8 mouse cellular contexts compared by ENCODE assay signal in genomic region chr15:77928091-77928490, GRCm38 (mm10). TPM values are rescaled to one million over a fixed set of nuclear protein-coding genes. Genes with fewer than 3 reads are reported as not detected.
DNase-seq lines count a peak whose midpoint lies in the region; ATAC-seq and TF ChIP-seq lines count a peak whose summit lies in the region.

No protein-coding gene starts in this region.

- H3K36me3 ChIP-seq in heart, embryonic 12.5 days: peaks cover 40% of the 10 kb centered on the region
- peaks cover 28% of the 10 kb centered on the region for H3K36me3 ChIP-seq in ES-E14 (ENCODE audit: control insufficient read depth, insufficient read depth, low read length, poor library complexity, severe bottlenecking)
- H3K36me3 ChIP-seq in forebrain, embryonic 15.5 days: peaks cover 22% of the 10 kb centered on the region
- H3K36me3 ChIP-seq in liver, postnatal 0 days (replicated peaks; ENCODE audit: insufficient read depth, low read length): peaks cover 23% of the 10 kb centered on the region

- H3K9ac ChIP-seq in heart, embryonic 12.5 days: peak overlapping the region; percentile 83
- H3K9ac ChIP-seq in ES-E14 (ENCODE audit: insufficient read depth, low read depth, low read length, poor library complexity, severe bottlenecking): peak overlapping the region; percentile 87
- peak overlapping the region; percentile 82 for H3K9ac ChIP-seq in forebrain, embryonic 15.5 days (replicated peaks)
- H3K9ac ChIP-seq in liver, postnatal 0 days (replicated peaks): peak overlapping the region; percentile 76

- whole genome bisulfite sequencing in heart, embryonic 12.5 days: 19% methylated on average over 4 of the region's 4 CpGs
- 22% methylated on average over 4 of the region's 4 CpGs for WGBS in forebrain, embryonic 15.5 days
- WGBS in liver, postnatal 0 days (ENCODE audit: insufficient replicate concordance): 24% methylated on average over 4 of the region's 4 CpGs

- no peak for TF ChIP-seq EP300 in liver, postnatal 0 days (IDR thresholded peaks at IDR 0.05; ENCODE audit: low read depth)

- ATAC-seq in heart, embryonic 12.5 days (ENCODE audit: insufficient number of reproducible peaks, low FRiP score): no peak
- ATAC-seq in forebrain, embryonic 15.5 days (replicated peaks): no peak
- no peak for ATAC-seq in liver, postnatal 0 days
- no peak for ATAC-seq in cerebellum, adult (ENCODE audit: insufficient number of reproducible peaks, low FRiP score, low TSS enrichment)

- peak overlapping the region; percentile 78 for H3K4me2 ChIP-seq in heart, embryonic 12.5 days
- peak overlapping the region; percentile 56 for H3K4me2 ChIP-seq in forebrain, embryonic 15.5 days (replicated peaks)
- H3K4me2 ChIP-seq in liver, postnatal 0 days (ENCODE audit: low read depth, low read length): peak overlapping the region; percentile 81

- H3K27ac ChIP-seq in heart, embryonic 12.5 days (ENCODE audit: poor library complexity, severe bottlenecking): peak overlapping the region; percentile 95
- H3K27ac ChIP-seq in ES-E14 (ENCODE audit: insufficient read depth, low read depth, low read length, poor library complexity, severe bottlenecking): no peak overlapping the region
- H3K27ac ChIP-seq in forebrain, embryonic 15.5 days (replicated peaks): peak overlapping the region; percentile 97; the same call in 1 of the 2 replicates
- peak overlapping the region; percentile 94 for H3K27ac ChIP-seq in liver, postnatal 0 days (ENCODE audit: low read depth)

- peak overlapping the region; percentile 70 for H3K4me3 ChIP-seq in heart, embryonic 12.5 days
- H3K4me3 ChIP-seq in ES-E14 (ENCODE audit: insufficient read depth in 1 of 2, low read depth in 1 of 2, low read length in 2 of 2, poor library complexity in 1 of 2, severe bottlenecking in 1 of 2): peak overlapping the region; percentile 71 to 86
- peak overlapping the region; percentile 90 for H3K4me3 ChIP-seq in forebrain, embryonic 15.5 days
- H3K4me3 ChIP-seq in liver, postnatal 0 days (ENCODE audit: low read depth, low read length): peak overlapping the region; percentile 69

- no peak for TF ChIP-seq CTCF in liver, postnatal 0 days (IDR thresholded peaks at IDR 0.05; ENCODE audit: low read depth)

- intact Hi-C loops in left cerebral cortex, postnatal 36 days (cut with DNase I): no loop called here

- in situ Hi-C loops in ES-E14 (cut with MboI; ENCODE audit: low sequenced_read_pairs in 2 of 2, unreplicated experiment in 2 of 2): no loop called here

- H3K27me3 ChIP-seq in heart, embryonic 12.5 days (replicated peaks): no peaks in the 10 kb centered on the region
- no peaks in the 10 kb centered on the region for H3K27me3 ChIP-seq in forebrain, embryonic 15.5 days
- no peaks in the 10 kb centered on the region for H3K27me3 ChIP-seq in liver, postnatal 0 days (ENCODE audit: insufficient read depth, low read length)

- no peak for DNase-seq in heart, adult 18-20 months
- DNase-seq in ES-E14 (ENCODE audit: low read depth, low spot score): no peak
- no peak for DNase-seq in liver, postnatal 0 days
- no peak for DNase-seq in ovary, adult 18-20 months (ENCODE audit: low spot score)
- DNase-seq in left cerebral cortex, postnatal 36 days (ENCODE audit: low spot score in 2 of 2): no peak

- H3K4me1 ChIP-seq in heart, embryonic 12.5 days (replicated peaks): peaks cover 29% of the 10 kb centered on the region
- peaks cover 0 to 6% of the 10 kb centered on the region in 2 experiments; a peak in 1 of 4 replicates for H3K4me1 ChIP-seq in ES-E14 (ENCODE audit: control insufficient read depth in 2 of 2, insufficient read depth in 2 of 2, low read length in 2 of 2, poor library complexity in 1 of 2)
- peaks cover 27% of the 10 kb centered on the region for H3K4me1 ChIP-seq in forebrain, embryonic 15.5 days
- H3K4me1 ChIP-seq in liver, postnatal 0 days (ENCODE audit: insufficient read depth): peaks cover 46% of the 10 kb centered on the region

- no peaks in the 10 kb centered on the region for H3K9me3 ChIP-seq in heart, embryonic 12.5 days (replicated peaks)
- H3K9me3 ChIP-seq in ES-E14 (ENCODE audit: control insufficient read depth, insufficient read depth, low read depth, low read length): no peaks in the 10 kb centered on the region
- H3K9me3 ChIP-seq in forebrain, embryonic 15.5 days: no peaks in the 10 kb centered on the region
- H3K9me3 ChIP-seq in liver, postnatal 0 days (ENCODE audit: low read length): no peaks in the 10 kb centered on the region

TF ChIP-seq in ES-E14, 5 proteins besides CTCF, POLR2A, EP300 and RAD21:
- TF ChIP-seq ZNF384 (IDR thresholded peaks at IDR 0.05; ENCODE audit: low read depth, low read length) (no peak), ZC3H11A (IDR thresholded peaks at IDR 0.05; ENCODE audit: borderline replicate concordance, low read depth, low read length) (no peak), CHD2 (IDR thresholded peaks at IDR 0.05; ENCODE audit: low read depth, low read length) (no peak), MAFK (IDR thresholded peaks at IDR 0.05; ENCODE audit: insufficient read depth, low read depth, low read length) (no peak)

RNA-seq across cellular contexts. Expression of gene Txn2, which starts 0.7 kb away (rescaled TPM):
- 228 and 231 TPM in 2 replicates for polyA plus RNA-seq in heart, embryonic 12.5 days (2016; fragmentation: Nextera tagmentation; extraction: Ambion mirVana)
- 100 to 1,000 TPM; 291 to 304 TPM for total RNA-seq in heart, adult 18-20 months (2021)
- 90.3 and 91.1 TPM in 2 replicates for total RNA-seq in ES-E14 (2012; rRNA removed)
- polyA plus RNA-seq in forebrain, embryonic 15.5 days (2015; fragmentation: Nextera tagmentation; extraction: Ambion mirVana): 230 and 238 TPM in 2 replicates
- polyA plus RNA-seq in liver, postnatal 0 days (2015; fragmentation: Nextera tagmentation; extraction: Ambion mirVana): 258 and 261 TPM in 2 replicates
- 100 to 1,000 TPM; 125 to 150 TPM for total RNA-seq in left cerebral cortex, postnatal 36 days (2021)

RNA-seq across cellular contexts. Expression of gene Foxred2, which starts 28.4 kb away (rescaled TPM):
- 1.1 and 1.3 TPM in 2 replicates for polyA plus RNA-seq in heart, embryonic 12.5 days (2016; fragmentation: Nextera tagmentation; extraction: Ambion mirVana)
- 1 to 10 TPM in 1 of 2 experiments, under 1 TPM in 1; 0.67 to 1.3 TPM for total RNA-seq in heart, adult 18-20 months (2021)
- total RNA-seq in ES-E14 (2012; rRNA removed): 21.9 and 33.6 TPM in 2 replicates
- 13.8 and 14.5 TPM in 2 replicates for polyA plus RNA-seq in forebrain, embryonic 15.5 days (2015; fragmentation: Nextera tagmentation; extraction: Ambion mirVana)
- 0.56 and 0.71 TPM in 2 replicates for polyA plus RNA-seq in liver, postnatal 0 days (2015; fragmentation: Nextera tagmentation; extraction: Ambion mirVana)
- 10 to 100 TPM; 11.9 to 12.3 TPM for total RNA-seq in left cerebral cortex, postnatal 36 days (2021)

RNA-seq across cellular contexts. Expression of gene Eif3d, which starts 42.5 kb away (rescaled TPM):
- 157 and 162 TPM in 2 replicates for polyA plus RNA-seq in heart, embryonic 12.5 days (2016; fragmentation: Nextera tagmentation; extraction: Ambion mirVana)
- 10 to 100 TPM; 67.3 to 67.9 TPM for total RNA-seq in heart, adult 18-20 months (2021)
- total RNA-seq in ES-E14 (2012; rRNA removed): 340 and 419 TPM in 2 replicates
- 186 and 199 TPM in 2 replicates for polyA plus RNA-seq in forebrain, embryonic 15.5 days (2015; fragmentation: Nextera tagmentation; extraction: Ambion mirVana)
- 61.2 and 68.4 TPM in 2 replicates for polyA plus RNA-seq in liver, postnatal 0 days (2015; fragmentation: Nextera tagmentation; extraction: Ambion mirVana)
- total RNA-seq in left cerebral cortex, postnatal 36 days (2021): 100 to 1,000 TPM in 1 of 2 experiments, 10 to 100 TPM in 1; 94.5 to 104 TPM
